Mouse (Mus musculus): Measurements from ENCODE around the gene Uhrf1bp1. TPM values are rescaled to one million over a fixed set of nuclear protein-coding genes. Genes with fewer than 3 reads are reported as not detected.

Gene Uhrf1bp1
- total RNA-seq, 1 experiment from 2014 or later, result 1.6 TPM

DNA sequence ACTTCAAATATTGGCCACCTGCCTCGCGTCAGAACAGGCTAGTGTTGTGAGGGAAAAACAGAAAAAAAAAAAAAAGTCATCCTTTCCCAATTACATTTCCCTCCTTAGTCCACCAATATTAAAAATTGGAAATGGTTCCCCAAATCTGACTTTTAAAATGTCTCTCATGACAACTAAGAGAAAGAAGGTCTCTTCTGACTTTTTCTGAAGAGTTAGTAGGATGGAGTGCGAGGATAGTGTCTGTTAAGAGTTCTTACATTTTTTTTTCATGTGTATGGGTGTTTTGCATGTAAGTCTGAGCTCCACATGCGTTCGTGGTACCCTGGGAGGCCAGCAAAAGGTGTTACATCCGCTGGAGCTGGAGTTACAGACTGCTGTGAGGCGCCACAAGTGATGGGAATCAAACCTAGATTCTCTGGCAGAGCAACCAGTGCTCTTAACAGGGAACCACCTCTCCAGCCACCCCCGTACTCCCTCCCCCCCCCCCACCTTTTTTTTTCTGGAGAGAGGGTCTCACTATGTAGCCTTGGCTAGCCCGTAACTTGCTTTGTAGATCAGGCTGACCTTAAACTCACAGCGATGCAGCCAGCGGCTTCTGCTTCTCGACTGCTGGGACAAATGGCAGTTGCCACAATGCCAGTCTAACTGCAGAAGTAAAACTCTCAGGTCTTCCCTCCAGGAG, 52.1 kb downstream of the Uhrf1bp1 start:
- ATAC-seq (ENCODE audit: extremely low read depth, insufficient number of reproducible peaks, low FRiP score, poor library complexity, severe bottlenecking), result peak; percentile 38; the same call in 1 of the 2 replicates

DNA sequence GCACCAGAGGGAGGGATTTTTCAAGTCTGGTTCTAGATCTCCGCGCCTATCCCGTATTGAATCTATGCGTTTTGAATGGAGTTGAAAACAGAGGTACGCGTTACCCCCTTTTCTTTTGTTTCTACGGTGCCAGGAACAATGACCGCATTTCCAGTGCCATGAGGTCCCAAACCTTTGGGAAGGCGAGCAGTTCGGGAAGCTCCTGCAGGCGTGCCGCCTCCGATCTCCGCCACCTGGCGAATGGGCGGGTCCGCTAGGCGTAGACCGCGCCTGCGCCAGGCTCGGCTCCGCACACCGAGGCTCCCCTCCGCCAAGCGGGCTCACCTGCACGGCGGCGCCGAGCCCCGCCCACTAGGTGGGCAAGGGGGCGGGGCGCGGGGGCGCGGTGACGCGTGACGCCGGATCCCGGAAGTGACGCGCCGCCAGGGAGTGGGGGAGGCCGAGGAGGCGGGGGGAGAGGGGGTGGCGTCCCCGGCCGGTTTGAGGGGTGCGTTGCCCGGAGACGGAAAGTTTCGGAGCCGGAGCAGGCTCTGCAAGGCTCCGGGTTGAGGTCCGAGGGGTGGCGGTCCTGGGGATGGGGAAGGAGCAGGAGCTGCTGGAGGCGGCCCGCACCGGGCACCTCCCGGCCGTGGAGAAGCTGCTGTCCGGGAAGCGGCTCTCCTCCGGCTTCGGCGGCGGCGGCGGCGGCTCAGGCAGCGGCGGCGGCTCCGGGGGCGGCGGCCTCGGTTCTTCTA, 52.8 kb downstream of the Uhrf1bp1 start, which contains the start of gene Anks1:
TSS of gene Anks1 (plus strand) at position 419 of the 734 bp plus-strand sequence.
- ATAC-seq (ENCODE audit: extremely low read depth, insufficient number of reproducible peaks, low FRiP score, poor library complexity, severe bottlenecking), result peak; percentile 49

DNA sequence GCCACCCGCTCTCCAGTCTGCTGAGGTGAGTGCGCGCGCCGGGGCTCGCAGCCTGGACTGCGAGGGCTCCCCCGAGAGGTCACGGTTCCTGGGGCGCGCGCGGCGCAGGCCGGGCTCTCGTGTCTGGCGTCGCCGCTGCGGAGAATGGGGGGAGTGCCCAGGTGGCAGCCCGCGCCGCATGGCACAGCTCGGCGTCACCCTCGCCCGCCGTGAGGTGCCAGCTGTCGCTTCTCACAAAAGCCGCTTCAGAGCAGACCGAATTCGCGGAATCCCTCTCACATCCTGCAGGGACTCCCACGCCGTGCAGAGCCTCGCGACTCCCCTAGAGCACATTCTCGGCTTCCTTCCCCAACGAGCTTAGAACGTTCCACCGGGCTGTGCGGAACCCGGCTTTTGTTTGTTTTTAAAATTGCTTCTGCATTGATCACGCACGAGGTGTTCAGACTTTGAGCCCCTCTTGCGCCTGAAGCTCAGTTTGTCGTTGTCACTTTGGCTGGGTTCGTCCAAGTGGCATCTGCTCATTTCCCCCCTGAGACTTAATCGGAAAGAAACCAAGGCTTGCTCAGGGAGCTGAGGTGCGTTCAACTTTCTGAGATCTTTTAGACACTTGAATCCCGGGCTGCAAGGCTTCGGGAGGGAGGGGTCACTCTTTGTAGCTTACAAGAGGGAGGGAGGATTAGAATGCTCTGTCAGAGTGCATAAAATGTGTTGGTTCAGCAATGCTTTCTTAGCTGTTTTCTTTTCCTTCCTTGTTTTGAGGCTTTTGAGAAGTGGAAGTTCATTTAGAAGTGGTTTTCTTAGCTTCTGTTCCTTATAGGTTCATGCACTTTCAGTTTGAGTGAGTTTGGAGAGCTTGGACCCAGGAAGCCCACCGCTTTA, 53.6 kb downstream of the Uhrf1bp1 start, which contains the start of gene Taf11:
TSS of gene Taf11 (minus strand) at position 223 of the 879 bp plus-strand sequence.
- ATAC-seq (ENCODE audit: extremely low read depth, insufficient number of reproducible peaks, low FRiP score, poor library complexity, severe bottlenecking), result peak; percentile 11; the same call in 1 of the 2 replicates

GRCm38 (mm10) chr17:27911371-27911770, 55.1 kb downstream of the Uhrf1bp1 start:
- no peak for ATAC-seq (ENCODE audit: extremely low read depth, insufficient number of reproducible peaks, low FRiP score, poor library complexity, severe bottlenecking)

DNA sequence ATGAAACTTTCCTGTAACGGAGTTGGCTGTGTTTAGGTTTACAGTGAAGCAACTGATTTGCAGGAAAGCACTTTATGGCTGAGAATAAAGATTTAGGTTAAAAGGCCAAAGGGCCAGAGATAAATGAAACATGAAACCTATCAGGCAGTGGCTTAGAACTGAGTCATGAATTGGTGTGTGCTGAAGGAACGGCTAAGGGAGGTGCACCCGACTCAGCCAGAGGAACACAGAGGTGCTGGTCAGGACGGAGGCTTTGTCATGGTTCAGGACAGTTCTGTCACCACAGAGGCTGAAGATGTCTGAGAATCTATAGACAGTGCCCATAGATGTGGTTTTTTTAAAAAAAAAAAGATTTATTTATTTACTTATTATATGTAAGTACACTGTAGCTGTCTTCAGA, 58.5 kb downstream of the Uhrf1bp1 start:
- ATAC-seq (ENCODE audit: extremely low read depth, insufficient number of reproducible peaks, low FRiP score, poor library complexity, severe bottlenecking), result no peak

- ATAC-seq (ENCODE audit: extremely low read depth, insufficient number of reproducible peaks, low FRiP score, poor library complexity, severe bottlenecking), result no peak
These were observed 60.1 kb downstream of the Uhrf1bp1 start for GRCm38 (mm10) chr17:27916366-27916765.

DNA sequence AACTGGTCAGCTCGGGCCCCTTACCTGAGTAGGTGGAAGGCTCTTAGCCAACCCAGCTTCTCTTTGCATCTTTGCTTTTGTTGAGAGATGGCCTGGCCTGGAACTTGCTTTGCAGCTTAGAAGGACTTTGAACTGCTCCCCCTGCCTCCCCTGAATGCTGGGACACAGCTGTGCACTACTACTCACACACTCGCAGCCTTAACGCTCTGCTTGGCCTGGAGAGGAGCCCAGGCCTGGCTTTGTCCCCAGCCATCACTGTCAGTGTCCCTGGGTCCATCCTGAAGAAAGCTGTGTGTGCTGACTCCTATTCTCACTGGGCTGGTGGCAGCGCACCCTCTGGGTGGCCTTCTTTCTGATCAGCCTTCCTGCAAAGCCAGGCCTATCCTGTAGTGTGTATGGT, 64.4 kb downstream of the Uhrf1bp1 start:
- no peak for ATAC-seq (ENCODE audit: extremely low read depth, insufficient number of reproducible peaks, low FRiP score, poor library complexity, severe bottlenecking)

DNA sequence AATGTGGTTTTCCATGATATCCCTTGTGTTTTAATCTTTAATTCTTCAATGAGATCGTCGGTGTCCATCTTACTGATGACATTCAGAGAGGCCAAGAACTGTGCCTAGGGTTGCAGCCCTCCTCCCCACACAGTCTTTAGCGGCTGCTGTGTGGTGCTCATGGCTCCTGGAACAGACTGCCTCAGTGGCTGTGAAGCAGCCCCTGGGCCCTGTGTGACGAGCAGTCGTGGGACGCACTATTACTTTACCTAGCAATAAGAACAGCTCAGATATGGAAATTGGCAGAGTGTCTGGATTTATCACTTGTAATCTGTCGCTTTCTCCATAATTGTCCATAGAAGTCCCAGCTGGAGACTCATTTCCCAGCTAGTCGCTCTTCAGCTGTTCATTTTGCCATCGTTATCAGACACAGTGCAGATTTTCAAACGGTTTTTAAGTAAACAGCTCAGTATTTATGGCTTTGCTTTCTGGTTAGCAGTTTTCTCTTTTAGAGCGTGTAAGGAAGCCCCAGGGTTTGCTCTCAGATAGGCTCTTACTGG, 66.0 kb downstream of the Uhrf1bp1 start:
- ATAC-seq (ENCODE audit: extremely low read depth, insufficient number of reproducible peaks, low FRiP score, poor library complexity, severe bottlenecking), result no peak

- no peak for ATAC-seq (ENCODE audit: extremely low read depth, insufficient number of reproducible peaks, low FRiP score, poor library complexity, severe bottlenecking)
These were observed 68.8 kb downstream of the Uhrf1bp1 start for GRCm38 (mm10) chr17:27925054-27925453.

- ATAC-seq (ENCODE audit: extremely low read depth, insufficient number of reproducible peaks, low FRiP score, poor library complexity, severe bottlenecking), result peak; percentile 90
These were observed 69.3 kb downstream of the Uhrf1bp1 start for GRCm38 (mm10) chr17:27925504-27925903.

DNA sequence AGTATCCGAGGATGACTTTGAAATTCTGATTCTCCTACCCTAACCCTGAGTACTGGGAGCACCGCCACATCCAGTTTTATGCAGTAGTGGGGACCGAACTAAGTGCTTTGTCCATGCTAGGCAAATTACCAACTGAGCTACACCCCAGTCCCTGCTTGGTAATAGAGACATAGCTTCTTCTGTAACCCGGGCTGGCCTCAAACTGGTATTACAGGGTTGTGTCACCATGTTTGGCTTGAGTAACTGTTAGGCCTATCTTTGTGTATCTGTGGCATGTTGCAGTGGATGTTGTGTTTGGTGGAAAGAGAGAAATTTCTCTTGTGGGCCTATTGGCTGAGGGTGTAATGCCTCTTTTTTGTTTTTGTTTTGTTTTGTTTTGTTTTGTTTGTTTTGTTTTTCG, 74.0 kb downstream of the Uhrf1bp1 start:
- no peak for ATAC-seq (ENCODE audit: extremely low read depth, insufficient number of reproducible peaks, low FRiP score, poor library complexity, severe bottlenecking)

DNA sequence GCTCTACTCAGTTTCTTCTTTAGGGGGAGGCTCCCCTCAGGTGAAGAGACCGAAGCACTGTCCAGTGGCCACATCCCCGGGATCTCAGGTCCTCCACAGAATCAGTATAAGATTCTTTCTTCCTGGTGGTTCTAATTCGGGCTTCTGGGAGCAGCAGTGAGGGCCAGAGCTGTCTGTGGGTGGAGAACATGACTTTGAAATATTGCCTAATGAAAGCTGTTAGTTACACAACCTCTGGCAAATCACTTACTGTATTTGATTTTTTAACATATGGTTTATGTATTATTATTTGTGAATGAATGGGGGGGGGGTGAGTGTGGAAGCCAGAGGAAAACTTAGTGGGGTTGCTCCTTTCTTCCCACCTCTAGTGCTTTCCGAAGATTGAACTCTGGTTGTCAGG, 75.6 kb downstream of the Uhrf1bp1 start:
- no peak for ATAC-seq (ENCODE audit: extremely low read depth, insufficient number of reproducible peaks, low FRiP score, poor library complexity, severe bottlenecking)

DNA sequence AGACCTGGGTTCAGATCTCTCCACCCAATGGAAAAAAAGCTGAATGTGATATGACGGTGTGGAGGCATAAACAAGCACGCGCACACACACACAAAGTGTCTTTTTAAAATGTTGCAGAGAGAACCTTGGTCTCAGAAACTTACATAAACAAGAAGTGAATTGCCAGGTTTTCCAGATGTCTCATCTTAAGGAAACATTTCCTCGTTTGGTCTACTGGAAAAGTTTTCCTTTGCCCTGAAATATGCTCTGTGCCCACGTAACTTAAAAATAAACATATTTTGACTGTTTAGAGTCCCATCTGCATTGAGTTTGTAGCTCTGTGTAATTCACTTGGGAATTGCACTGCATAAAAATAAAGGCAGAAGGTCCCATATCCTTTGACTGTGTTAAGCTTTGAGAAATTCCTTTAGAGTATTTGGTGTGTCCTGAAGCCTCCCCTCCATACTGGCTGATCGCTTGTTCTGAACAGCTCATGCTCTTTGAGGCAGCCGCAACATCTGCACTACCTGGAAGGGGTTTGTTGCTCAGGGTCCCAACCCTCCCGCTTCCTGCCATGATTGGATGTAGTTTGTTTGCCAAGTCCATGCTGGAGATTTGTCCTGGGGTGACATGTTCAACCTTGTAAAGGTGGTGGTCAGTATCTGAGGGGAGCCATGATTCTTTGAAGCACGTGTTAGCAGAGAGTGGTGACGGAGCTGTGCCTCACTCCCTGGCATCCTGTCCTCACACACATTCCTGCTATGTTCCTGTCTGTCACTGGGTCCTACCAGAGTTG, 78.1 kb downstream of the Uhrf1bp1 start:
- no peak for ATAC-seq (ENCODE audit: extremely low read depth, insufficient number of reproducible peaks, low FRiP score, poor library complexity, severe bottlenecking)

DNA sequence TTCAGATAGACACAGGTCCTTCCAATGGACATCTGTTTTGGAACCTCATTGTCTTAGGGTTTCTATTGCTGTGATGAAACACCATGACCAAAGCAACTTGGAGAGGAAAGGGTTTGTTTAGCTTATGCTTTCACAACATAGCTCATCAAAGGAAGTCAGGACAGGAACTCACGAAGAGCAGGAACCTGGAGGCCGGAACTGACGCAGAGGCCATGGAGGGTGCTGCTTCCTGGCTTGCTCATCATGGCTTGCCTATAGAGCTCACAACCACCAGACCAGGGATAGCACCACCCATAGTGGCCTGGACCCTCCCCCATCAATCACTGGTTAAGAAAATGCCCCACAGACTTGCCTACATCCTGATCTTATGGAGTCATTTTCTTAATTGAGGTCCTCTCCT, 78.8 kb downstream of the Uhrf1bp1 start:
- peak; percentile 79 for ATAC-seq (ENCODE audit: extremely low read depth, insufficient number of reproducible peaks, low FRiP score, poor library complexity, severe bottlenecking)

DNA sequence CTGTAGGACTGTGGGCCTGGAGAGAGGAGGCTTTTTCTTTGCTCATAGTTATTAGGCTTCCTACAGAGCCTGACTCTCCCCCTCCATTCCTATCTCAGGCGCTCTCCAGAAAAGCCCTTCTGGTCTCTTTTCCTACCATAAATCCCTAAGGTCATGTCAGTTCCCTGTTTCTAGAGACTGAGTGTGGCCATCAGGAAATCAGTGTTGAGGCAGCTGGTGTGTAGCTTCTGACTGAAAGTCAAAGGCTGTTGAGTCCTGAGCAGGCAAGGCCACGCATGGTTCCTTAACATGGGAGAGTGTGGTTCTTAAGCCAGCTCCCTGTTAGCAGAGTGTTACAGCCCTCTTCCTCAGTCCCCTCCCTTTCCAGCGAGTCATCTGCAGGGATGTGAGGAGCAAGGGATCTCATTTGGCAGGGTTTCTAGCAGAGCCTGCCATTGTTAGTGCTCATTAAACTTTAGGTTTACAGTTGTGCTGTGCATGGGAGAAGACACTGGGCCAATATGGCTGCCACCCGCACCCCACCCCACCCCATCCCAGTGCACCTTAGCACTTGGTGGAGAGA, 80.9 kb downstream of the Uhrf1bp1 start:
- no peak for ATAC-seq (ENCODE audit: extremely low read depth, insufficient number of reproducible peaks, low FRiP score, poor library complexity, severe bottlenecking)

DNA sequence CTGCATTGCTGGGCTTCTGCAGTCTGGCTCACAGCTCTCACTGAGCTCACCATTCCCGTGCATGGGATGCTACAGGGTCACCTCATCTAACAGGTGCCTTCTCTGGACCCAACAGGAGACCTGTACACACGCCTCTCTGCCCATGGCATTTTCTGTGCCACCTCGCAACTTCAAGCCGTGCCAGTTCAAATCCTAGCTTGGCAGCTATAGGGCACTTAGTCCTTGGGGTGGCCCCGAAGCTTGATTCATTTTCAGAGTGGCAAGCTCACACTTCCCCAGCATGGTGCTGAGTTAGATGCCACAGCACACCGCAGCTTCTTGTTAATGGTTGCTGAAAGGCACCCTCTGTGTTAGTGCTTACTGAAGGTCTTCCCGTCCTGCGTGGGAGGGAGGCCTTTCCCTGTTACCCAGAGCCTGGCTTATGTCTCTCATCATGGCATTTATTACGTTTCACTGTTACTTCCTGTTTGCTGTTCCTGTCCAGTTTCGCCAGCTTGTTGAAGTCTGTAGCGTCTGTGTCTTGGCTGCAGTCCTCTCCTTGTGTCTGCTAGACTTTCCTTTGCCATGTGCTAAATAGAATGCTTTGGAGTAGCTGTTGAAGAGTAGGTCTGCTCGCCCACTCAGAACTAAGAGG, 82.0 kb downstream of the Uhrf1bp1 start:
- no peak for ATAC-seq (ENCODE audit: extremely low read depth, insufficient number of reproducible peaks, low FRiP score, poor library complexity, severe bottlenecking)

GRCm38 (mm10) chr17:27939028-27939427, 82.8 kb downstream of the Uhrf1bp1 start:
- ATAC-seq (ENCODE audit: extremely low read depth, insufficient number of reproducible peaks, low FRiP score, poor library complexity, severe bottlenecking), result no peak

DNA sequence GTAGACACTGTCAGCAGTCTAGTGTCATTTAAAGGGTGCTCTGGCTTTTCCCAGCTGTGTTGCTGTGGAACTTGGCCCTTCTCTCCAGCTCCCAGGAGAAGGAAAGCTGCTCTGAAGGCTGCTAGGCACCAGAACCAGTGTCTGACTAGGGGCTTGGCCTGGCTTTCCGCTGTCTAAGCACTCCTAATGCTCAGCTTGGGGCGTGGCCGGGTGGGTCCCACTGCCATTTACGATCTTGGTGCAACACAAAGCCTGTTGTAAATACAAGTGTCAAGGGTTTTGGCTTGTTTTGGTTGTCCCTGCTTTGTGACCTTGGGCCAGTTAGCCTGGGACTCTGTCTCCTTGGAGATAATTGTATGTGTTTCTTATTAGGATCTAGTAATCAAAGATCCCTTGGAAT, 84.1 kb downstream of the Uhrf1bp1 start:
- ATAC-seq (ENCODE audit: extremely low read depth, insufficient number of reproducible peaks, low FRiP score, poor library complexity, severe bottlenecking), result no peak

Data from neutrophil, adult 5-6 weeks (primary cell).